Mouse (Mus musculus): Measurements from ENCODE around the gene Psen2. TPM values are rescaled to one million over a fixed set of nuclear protein-coding genes. Genes with fewer than 3 reads are reported as not detected.

Psen2 gene
- 10 to 100 TPM; 21.5 to 25.9 (median 22.2) TPM for total RNA-seq (2022)

DNA sequence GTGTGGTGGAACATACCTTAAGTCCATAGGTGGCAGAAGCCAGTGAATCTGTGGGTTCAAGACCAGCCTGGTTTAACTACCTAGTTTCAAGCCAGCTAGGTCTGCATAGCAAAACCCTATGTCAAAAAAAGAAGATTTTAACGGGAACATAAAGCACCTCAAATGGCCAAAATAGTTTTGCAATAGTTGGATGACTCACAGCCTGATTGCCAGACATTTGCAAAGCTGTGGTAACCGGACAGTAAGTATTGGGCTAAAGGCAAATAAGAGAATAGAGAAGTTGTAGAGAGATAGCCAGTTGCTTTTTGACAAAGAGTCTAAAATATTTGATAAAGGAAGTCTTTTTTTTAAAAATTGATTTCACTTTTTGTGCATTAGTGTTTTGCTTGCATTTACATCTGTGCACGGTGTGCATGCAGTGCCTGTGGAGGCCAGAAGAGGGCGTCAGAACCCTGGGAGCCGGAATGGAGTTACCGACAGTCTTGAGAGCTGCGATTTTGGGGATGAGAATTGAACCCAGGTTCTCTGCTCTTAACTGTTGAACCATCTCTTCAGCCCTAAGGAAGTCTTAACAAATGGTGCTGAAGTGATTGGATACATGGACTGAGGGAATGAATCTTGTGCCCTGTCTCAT lies at the start of gene Psen2:
TSS of gene Psen2 (minus strand) at position 75 of the 634 bp plus-strand sequence.
- DNase-seq (ENCODE audit: low spot score in 2 of 2): no peak

DNA sequence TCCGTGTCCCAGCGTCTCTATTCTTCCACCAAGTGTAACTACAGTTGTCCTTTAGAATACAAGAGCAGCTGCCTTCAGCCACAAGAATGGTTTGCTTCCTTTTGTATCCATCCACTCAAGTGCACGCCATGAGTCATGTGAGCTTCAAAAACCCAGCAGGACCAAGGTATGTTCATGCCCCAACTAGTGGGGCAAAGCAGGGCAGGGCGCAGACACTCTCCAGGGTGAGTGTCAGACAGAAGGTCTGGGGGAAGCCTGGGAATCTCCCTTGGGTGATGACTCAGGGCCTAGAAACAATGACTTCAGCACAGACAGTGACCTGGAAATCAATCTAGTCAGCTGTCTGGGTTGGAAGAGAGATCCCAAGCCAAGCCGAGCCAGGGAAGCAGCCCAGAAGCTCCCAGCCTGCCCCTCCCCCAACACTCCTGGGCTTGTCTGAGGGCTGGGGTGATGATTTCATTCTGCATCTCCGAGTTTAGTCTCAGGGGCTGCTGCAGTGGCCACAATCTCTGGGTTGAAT lies 49.6 kb upstream of the Psen2 start:
- no peak for DNase-seq (ENCODE audit: low spot score in 2 of 2)

DNA sequence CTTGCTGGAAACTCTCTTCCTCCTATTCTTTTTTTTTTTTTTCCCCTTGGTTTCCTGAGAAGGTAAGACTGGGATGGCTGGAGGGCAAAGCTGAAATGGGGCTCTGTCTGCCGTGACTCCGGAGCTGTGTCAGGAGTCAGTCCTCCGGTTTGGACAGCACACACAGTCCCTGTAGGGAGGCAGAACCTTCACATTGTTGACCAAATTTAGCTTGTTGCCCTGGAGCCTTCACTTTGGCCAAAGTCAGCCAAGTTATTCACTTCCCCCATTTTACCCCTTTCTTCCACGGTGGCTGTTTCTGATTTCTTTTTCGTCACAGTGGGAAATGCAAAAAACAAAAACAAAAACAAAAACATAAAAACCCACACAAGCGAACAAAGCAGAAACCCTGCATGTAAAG lies 49.0 kb upstream of the Psen2 start:
- no peak for DNase-seq (ENCODE audit: low spot score in 2 of 2)

DNA sequence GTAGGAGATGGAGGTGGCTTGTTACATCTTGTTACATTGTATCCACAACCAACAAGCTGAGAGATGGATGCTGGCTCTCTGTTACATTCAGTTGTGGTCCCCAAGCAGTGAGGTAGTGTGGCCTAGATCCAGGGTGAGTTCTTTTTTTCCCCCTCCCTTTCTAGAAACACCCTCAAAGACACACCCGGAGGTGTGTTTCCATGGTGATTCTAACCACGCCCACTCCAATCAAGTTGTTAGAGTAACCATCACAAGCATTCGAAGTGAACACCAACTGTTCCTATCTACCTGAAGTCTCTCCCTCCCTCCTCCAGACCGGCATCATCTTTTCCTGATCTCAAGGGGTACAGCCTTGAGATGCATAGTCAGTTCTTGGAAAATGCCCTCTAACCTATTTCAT lies 45.7 kb upstream of the Psen2 start:
- DNase-seq (ENCODE audit: low spot score in 2 of 2): no peak

DNA sequence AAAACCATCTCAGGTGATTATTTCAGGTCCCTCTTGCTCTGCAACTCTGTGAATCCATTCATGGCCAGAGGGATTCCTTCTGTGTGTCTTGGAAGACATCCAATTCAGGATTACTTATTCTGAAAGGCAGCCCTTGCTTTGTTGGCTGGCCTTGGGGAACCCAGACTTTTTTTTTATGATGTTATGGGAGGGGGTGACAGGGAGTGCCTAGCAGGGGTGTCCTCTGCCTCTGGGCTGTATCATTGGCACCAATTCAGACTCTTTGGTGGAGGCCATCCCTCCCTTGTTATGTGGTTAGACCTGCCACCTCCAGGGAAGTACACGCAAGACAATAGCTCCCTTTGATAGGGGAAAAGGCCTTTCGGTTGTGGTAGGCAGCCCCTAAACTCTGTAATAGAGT lies 44.4 kb upstream of the Psen2 start:
- DNase-seq (ENCODE audit: low spot score in 2 of 2): no peak

DNA sequence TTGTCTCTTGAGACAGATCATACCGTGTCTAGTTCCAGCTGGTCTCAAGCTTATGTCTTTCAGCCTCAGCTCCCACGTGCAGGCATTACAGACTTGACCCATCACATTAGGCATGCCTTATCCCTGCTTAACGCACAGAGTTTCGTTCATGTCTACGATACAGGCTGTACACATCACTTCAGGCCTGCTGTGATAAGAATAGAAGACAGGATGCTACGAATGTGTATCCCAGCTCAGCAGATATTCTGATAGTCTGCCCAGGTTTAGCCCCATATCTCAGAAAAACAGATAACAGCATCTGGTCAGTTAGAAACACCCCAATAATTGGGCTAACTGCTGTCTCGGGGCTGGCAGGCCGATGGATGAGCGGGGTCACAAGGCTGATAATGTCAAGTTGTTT lies 43.7 kb upstream of the Psen2 start:
- no peak for DNase-seq (ENCODE audit: low spot score in 2 of 2)

DNA sequence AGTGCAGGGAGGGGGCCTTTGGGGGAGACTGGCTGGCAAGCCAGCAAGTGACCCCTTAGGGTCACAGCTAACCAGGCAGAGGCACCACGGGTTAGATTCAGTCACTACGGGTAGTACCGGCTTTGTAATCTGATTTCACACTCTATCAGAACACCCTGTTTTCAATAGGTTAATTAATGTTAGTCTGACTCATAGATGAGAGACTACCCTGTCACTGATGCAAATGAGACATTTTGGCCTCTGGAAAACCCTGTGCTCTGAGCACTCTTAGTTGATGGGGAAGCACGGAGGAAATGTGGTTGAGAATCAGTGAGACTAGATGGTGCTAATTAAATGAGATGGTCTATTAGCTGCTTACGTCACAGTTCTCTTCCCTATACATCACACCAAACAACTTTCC lies 40.4 kb upstream of the Psen2 start:
- DNase-seq (ENCODE audit: low spot score in 2 of 2): no peak

DNA sequence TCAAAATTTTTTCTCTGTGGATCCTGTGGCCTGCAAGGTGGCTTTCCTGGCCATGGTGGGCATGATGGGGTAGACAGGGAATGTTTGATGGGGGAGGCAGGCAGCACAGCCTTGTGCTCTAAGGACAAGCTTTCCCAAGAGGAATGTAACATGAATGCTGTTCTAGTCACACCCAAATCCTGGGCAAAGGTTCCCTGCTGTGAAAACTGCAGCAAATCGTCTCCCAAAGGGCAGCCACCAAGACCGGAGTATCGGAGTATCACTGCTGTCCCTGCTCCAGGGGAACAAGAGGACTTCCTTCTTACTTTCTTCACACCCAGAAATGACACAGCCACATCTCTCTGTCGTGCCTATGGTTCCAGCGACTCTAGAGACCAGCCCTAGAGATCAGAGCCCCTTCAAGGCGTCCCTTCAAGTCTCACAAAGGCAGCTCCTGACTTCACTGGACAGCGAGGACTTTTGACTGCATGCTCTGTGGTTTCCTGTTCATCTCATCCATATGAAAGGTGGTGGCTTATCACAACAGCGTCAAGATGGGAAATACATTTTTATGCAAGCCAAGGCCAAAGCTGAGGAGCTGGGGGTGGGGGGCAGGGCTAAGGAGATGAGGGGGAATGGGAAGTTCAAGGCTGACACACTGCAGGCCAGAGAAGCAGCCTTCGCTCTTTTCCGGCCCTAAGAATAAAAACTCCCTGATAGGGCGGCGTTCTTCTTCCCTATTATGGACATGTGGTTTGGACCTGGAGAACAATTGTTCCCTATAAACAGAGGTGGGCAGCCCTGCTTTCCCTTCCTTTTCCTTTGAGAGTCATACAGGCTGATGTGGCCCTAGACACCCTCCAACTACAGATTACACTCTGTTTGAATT lies 39.2 kb upstream of the Psen2 start:
- DNase-seq (ENCODE audit: low spot score in 2 of 2): no peak

DNA sequence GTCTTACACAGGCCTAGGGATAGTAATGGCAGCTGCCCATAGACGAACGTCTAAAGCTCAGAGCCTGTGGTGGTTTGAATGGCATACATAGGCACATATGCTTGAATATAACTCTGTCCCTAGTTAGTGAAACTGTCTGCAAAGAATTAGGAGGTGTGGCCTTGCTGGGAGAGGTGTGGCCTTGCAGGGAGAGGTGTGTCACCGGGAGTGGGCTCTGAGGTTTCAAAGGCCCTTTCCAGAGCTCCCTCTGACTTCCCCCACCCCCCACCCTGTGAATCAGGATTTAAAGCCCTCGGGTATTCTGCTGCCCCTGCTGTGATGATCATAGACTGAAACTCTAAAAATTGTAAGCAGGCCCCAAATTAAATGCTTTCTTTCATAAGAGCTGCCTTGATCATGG lies 37.8 kb upstream of the Psen2 start:
- no peak for DNase-seq (ENCODE audit: low spot score in 2 of 2)

DNA sequence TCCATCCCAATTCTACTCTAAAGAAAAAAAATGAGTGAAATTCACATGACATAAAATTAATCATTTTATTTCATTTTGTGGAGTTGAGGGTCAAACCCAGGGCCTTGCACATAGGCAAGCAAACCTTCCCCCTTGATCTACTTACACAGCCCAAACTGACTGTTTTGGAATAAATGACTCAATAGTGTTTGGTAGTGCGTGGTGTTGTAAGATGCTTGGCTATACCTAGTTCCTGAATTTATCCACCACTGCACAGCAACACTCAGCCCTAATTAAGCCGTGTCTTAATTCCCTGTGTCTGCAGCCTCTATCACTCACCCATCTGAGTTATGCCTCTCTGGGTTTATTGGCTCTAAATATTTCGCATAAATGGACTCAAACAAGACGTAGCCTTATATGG lies 37.1 kb upstream of the Psen2 start:
- DNase-seq (ENCODE audit: low spot score in 2 of 2): no peak

DNA sequence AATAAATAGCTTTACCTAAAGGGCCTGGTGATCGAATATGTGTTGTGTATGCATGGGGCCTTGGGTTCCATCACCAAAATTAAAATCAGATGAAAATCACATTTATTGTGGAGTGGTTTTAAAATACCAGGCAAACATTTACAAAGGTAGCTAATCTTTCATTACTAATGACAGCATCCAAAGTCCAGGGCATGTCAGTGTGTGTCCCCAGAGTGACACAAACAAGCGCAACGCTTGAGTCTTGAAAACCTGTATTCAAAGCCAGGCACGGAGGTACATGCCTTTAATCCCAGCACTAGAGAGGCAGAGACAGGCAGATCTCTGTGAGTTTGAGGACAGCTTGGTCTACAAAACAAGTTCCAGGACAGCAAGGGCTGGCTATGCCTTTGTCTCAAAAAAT lies 36.5 kb upstream of the Psen2 start:
- DNase-seq (ENCODE audit: low spot score in 2 of 2): no peak

DNA sequence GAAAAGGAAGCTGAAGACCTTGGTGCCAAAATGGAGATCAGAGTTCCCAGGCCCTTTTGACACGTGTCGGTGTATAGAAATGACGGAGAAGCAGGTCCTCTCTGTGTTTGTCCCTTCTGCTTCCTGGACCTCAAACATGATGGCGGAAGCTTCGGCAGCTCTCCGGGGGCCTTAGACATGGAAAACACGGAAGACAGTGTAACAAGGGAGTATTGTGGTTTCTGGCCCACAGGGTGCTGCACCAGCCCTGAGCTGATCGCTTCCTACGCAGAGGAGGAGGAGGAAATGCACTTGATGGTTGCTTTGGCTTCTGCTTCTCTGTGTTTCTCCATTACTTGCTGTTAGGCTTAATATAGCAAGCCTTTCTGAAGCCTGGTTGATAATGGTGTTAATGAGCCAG lies 32.9 kb upstream of the Psen2 start:
- no peak for DNase-seq (ENCODE audit: low spot score in 2 of 2)

DNA sequence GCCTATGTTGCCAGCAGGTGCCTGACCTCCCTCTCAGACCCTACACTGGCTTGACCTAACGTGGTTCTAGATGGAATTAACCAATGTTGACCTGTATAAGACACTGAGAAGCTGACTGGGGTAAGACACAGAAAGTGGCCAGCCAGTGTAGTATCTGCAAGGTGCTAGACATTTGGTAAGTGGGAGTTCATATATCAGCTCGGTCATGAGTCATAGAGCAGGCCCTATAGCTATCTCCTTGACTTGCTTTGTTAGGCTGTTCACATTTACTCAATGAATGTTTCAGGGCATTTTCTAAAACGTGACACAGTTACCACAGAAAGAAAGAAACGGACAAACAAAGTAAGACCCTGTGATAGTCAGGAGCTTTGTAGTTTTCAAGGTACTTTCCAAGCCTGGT lies 27.1 kb upstream of the Psen2 start:
- DNase-seq (ENCODE audit: low spot score in 2 of 2): no peak

DNA sequence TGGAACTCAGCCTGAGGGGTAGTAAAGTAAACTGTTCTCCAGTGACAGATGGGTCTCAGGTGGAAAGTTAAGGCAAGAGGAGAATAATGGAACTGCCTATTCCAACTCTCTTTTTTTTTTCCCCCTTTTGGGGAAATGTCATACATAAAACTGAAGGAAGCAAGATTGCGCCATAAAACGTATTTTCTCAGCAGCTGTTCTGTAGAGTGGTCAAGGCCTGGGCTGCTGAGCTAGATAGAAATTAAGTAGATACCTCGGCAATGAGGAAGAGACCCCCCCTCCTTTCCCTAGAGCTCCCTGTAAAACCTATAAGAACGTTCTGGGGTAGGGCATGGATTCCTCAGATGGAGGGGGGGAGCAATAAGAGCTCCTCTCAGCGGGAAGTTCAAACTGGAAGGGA lies 26.6 kb upstream of the Psen2 start:
- no peak for DNase-seq (ENCODE audit: low spot score in 2 of 2)

DNA sequence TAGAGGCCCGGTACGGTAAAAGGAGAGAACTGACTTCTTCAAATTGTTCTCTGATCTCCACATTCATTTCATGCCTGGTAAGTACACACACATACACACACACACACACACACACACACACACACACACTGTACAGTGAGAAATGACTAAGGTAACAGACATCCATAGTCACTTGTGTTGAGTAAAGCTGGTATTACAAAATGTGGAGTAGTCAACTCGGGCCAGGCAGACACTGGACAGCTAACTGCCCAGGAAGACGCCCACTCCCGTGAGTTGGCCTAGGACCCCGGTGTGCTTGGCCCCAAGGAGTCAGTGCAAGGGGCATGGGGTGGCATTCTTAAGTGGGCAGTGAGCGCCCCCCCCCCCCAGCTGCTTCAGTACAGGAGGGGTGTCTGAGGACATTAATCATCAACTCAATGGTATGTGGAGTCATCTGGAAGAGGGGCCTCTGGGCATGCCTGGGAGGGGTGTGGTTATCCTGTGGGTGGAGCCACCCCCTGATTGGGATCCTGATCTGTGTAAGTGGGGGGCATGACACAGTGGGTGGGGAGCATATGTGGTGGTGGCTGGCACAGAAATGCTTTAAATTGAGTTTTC lies 25.7 kb upstream of the Psen2 start:
- no peak for DNase-seq (ENCODE audit: low spot score in 2 of 2)

DNA sequence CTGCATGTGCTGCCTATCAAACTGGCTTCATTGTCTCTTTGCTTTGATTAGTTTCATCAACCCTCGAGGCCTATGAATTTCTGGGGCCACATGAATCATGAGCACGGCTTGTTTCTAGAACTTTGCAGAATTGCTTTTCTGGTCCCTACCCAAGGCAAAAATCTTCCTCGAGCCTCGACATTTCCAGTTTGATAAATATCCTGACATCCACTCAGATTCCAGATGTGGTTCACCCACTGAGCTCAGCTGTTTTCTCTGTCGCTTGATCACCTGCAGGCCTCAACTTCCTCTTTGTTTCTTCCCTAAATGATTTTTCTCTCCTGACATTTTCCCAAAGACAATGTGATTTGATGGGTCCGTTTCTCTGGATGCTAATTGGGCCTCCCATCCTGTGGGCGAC lies 25.0 kb upstream of the Psen2 start:
- no peak for DNase-seq (ENCODE audit: low spot score in 2 of 2)

DNA sequence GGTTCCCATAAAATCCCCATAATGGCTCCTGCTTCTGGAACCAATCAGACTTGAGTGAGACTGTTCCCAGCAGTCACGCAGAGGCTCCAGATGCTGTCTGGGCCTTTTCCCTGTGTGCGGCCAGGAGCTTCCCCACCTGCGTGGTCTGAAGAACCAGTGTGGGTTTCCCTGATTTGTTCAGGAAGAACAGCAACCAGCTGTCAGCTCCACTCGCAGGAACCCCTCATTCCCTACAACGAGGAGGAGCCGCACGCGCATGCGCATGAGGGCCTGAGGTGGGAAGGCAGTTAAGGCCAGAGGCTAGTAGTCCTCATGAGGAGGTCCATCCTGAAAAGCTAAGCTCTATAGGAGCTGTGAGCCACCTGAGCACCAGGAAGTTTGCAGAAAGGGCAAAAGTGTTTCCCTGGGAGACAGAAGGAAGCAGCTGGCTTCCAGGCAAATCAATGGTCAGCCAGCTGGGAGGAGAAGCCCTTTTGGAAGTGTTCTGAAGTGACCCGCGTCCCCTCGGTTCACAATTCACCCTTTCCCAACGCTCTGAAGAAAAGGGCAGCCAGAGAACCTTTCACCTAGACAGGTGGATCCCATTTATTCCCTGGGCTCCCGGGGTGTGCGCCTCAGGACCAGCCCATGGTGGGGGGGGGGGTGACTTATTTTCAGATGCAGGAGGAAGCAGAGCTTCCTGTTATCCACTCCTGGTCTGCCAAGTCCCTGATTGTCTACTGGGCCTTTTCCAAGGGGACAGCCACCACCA lies 23.0 kb upstream of the Psen2 start:
- no peak for DNase-seq (ENCODE audit: low spot score in 2 of 2)

DNA sequence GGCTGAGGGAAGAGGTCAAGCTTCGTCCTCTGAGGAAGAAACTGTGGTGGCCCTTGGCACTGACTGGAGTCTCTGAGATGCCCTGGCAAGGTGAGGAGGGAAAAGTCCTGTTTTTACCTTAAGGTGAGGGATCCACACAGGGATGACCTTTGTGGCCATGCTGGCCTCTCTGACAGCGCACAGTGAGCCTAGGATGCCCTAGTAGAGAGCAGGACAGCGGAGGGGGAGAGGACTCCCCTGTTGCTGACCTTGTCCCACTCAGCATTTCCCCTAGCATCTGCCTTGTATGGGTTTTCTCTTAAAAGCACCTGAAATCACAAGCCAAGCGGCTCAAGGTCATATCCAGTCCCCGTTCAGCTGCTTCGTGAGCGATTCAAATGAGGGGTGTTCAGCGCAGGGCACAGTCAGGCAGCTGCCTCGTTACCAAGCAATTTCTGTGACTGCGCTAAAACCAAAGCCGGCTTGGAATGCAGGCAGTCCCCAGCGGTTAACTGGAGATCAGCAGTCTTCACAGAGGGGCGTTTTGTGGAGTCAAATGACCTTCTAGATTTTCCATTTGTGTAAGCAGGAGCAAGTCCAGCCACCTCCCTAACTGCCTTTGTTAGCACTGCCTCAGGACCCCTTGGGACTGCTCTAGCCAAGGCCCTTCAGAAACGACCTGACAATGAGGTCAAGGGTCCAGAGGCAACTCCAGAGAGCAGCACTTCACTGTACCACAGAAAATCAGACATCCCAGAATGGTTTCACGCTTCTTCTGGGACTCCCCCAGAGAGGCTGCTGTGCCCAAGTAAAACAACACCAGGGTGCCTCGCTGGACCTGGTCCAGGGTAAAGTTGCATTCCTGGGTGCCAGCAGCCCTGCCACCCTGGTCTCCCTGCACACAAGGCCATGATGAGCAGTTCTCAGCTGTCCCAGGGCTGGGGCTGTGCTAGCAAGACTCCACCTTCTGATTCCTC lies 20.9 kb upstream of the Psen2 start:
- DNase-seq (ENCODE audit: low spot score in 2 of 2): no peak

DNA sequence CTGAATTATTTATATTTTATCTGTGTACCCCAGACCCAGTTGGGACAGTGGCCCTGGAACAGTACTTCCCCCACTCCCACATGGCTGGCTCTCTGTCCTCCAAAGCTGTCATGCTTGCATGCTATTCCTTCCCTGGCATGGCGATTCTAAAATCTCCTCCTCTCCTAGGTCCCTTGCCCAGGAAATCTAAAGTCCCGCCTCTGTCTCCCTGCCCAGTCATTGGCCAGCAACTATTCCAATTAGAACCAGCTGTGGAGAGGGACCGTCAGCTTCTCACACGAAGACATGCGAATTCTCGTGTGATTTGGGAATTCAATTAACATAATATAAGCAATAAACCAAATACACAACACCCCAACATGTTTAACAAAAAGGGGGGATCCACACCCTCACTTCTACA lies 19.3 kb upstream of the Psen2 start:
- no peak for DNase-seq (ENCODE audit: low spot score in 2 of 2)

DNA sequence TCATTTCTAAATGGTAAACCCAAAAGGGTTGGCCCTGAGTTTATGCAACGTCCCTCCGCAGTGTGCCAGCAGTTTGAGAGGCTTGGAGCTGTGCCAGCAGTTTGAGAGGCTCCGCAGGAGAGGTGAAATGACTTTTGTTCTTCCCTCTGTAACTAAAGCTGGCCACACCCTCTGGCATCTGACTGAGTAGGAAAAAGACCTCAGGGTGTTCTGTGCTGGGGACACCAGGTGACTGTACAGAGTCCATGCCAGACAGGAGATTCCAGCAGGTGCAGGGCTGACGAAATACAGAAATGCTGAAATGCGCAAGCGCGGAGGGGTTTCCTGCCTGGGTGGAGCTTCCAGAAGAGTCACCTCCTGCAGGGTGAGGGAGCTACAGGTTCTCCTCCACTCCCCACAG lies 16.4 kb upstream of the Psen2 start:
- DNase-seq (ENCODE audit: low spot score in 2 of 2): no peak

DNA sequence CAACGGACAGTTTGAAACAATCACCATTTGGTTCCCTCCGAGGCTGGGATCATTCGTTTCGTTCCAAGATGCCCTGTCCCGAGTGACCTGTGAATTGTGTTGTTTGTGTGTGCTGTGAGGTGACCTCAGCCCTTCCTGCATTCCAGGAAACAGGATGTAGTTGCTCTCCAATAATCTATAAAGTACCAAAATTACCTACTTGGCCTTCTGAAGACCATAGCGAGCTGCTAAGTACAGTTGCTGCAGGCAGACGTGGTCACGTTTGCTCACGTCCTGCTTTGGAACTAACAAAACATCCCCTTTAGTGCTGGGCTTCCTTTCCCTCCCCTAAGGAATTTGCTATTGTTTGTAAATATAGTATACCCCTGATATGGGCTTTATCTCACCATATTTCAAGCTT lies 14.3 kb upstream of the Psen2 start:
- DNase-seq (ENCODE audit: low spot score in 2 of 2): no peak
